Comparison of ENCODE assay signal across 8 mouse cellular contexts in the genomic region with DNA sequence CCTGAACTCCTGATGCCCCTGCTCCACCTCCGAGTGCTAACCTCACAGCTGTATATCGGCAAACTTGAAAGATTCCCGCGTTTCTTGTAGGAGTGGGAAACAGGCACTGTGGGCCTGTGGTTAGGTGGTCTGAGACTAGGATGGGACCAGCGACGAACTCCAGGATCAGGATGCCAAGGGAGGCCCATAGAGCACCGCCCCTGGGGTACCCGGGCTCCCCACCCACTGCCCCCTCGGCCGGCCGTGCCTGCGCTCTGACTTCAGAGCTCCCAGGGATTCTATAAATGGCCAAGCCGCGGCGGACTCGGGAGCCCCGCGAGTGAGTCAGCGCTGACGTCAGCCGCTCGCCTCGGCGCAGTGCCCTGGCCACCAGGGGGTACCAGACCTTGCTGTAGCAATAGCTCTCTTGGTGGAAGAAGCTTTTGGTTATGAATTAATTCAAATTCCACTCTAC. TPM values are rescaled to one million over a fixed set of nuclear protein-coding genes. Genes with fewer than 3 reads are reported as not detected.
DNase-seq lines count a peak whose midpoint lies in the region; ATAC-seq and TF ChIP-seq lines count a peak whose summit lies in the region.

No protein-coding gene starts in this region.

- peak overlapping the region; percentile 24 for H3K4me3 ChIP-seq in embryonic facial prominence, embryonic 12.5 days
- peak overlapping the region; percentile 30 for H3K4me3 ChIP-seq in limb, embryonic 15.5 days
- peak overlapping the region; percentile 20; the same call in 1 of the 2 replicates for H3K4me3 ChIP-seq in midbrain, postnatal 0 days (ENCODE audit: low read depth, low read length)

- peak; percentile 65; the same call in 1 of the 2 replicates for ATAC-seq in embryonic facial prominence, embryonic 12.5 days (ENCODE audit: insufficient number of reproducible peaks, insufficient read depth, low FRiP score, low TSS enrichment)
- ATAC-seq in limb, embryonic 15.5 days (ENCODE audit: insufficient number of reproducible peaks, low FRiP score, low TSS enrichment, low read depth): peak; percentile 56; the same call in 1 of the 2 replicates
- ATAC-seq in midbrain, postnatal 0 days (ENCODE audit: low FRiP score): peak; percentile 60; the same call in 1 of the 2 replicates

- H3K36me3 ChIP-seq in embryonic facial prominence, embryonic 12.5 days: no peaks in the 10 kb centered on the region
- no peaks in the 10 kb centered on the region for H3K36me3 ChIP-seq in limb, embryonic 15.5 days
- H3K36me3 ChIP-seq in midbrain, postnatal 0 days (ENCODE audit: insufficient read depth, low read length): no peaks in the 10 kb centered on the region

- no peak overlapping the region for H3K27ac ChIP-seq in embryonic facial prominence, embryonic 12.5 days
- H3K27ac ChIP-seq in limb, embryonic 15.5 days: no peak overlapping the region
- H3K27ac ChIP-seq in midbrain, postnatal 0 days (ENCODE audit: low read depth, low read length): no peak overlapping the region

- H3K4me1 ChIP-seq in embryonic facial prominence, embryonic 12.5 days: peaks cover 9% of the 10 kb centered on the region; the same call in 1 of the 2 replicates
- H3K4me1 ChIP-seq in limb, embryonic 15.5 days: peaks cover 20% of the 10 kb centered on the region
- no peaks in the 10 kb centered on the region for H3K4me1 ChIP-seq in midbrain, postnatal 0 days (ENCODE audit: insufficient read depth, low read length)

- peak; percentile 67 for TF ChIP-seq CTCF in midbrain, postnatal 0 days (IDR thresholded peaks at IDR 0.05)

- DNase-seq in 3T3-L1 (ENCODE audit: low read depth, low spot score): peak; percentile 48
- peak; percentile 92 for DNase-seq in adrenal gland, postnatal 25 days
- peak; percentile 87 to 91 for DNase-seq in heart, adult 18-20 months
- peak; percentile 81 for DNase-seq in kidney, adult 18-20 months
- peak; percentile 60 for DNase-seq in midbrain, postnatal 0 days (ENCODE audit: low spot score)
- peak; percentile 69 to 90 for DNase-seq in spleen, postnatal 10 days (ENCODE audit: low spot score in 2 of 2)

- no peaks in the 10 kb centered on the region for H3K9me3 ChIP-seq in embryonic facial prominence, embryonic 12.5 days
- no peaks in the 10 kb centered on the region for H3K9me3 ChIP-seq in limb, embryonic 15.5 days
- no peaks in the 10 kb centered on the region for H3K9me3 ChIP-seq in midbrain, postnatal 0 days (ENCODE audit: low read length)

- H3K4me2 ChIP-seq in embryonic facial prominence, embryonic 12.5 days (replicated peaks): peak overlapping the region; percentile 51
- H3K4me2 ChIP-seq in limb, embryonic 15.5 days: peak overlapping the region; percentile 53
- H3K4me2 ChIP-seq in midbrain, postnatal 0 days (ENCODE audit: low read depth, low read length, poor library complexity, severe bottlenecking): peak overlapping the region; percentile 53

- 0 out of 2 replicates have a peak overlapping the region, but pooled peaks have one; percentile 28 for H3K9ac ChIP-seq in embryonic facial prominence, embryonic 12.5 days
- H3K9ac ChIP-seq in limb, embryonic 15.5 days: no peak overlapping the region
- H3K9ac ChIP-seq in midbrain, postnatal 0 days (replicated peaks; ENCODE audit: low read length, poor library complexity, severe bottlenecking): no peak overlapping the region

- peaks cover 28% of the 10 kb centered on the region for H3K27me3 ChIP-seq in embryonic facial prominence, embryonic 12.5 days
- H3K27me3 ChIP-seq in limb, embryonic 15.5 days: peaks cover 41% of the 10 kb centered on the region
- H3K27me3 ChIP-seq in midbrain, postnatal 0 days (ENCODE audit: insufficient read depth, low read length): peaks cover 25% of the 10 kb centered on the region

- 2% methylated on average over 24 of the region's 24 CpGs for WGBS in embryonic facial prominence, embryonic 12.5 days
- 2% methylated on average over 24 of the region's 24 CpGs for WGBS in limb, embryonic 15.5 days
- WGBS in midbrain, postnatal 0 days: 2% methylated on average over 24 of the region's 24 CpGs

RNA-seq across cellular contexts. Expression of gene Cnn1, which starts 3.1 kb away (rescaled TPM):
- 0.46 and 0.76 TPM in 2 replicates for total RNA-seq in adrenal gland, postnatal 25 days (2021)
- polyA plus RNA-seq in embryonic facial prominence, embryonic 12.5 days (2016; fragmentation: Nextera tagmentation; extraction: Ambion mirVana): 2.1 and 3.3 TPM in 2 replicates
- 1 to 10 TPM; 7.1 to 9.8 TPM for total RNA-seq in heart, adult 18-20 months (2021)
- 3.1 and 4.2 TPM in 2 replicates for polyA plus RNA-seq in limb, embryonic 15.5 days (2015; fragmentation: Nextera tagmentation; extraction: Ambion mirVana)
- total RNA-seq in midbrain, postnatal 0 days (2014; rRNA removed): 1.2 and 1.3 TPM in 2 replicates
- polyA plus RNA-seq in midbrain, postnatal 0 days (2015; fragmentation: Nextera tagmentation; extraction: Ambion mirVana): 0.77 and 0.92 TPM in 2 replicates

RNA-seq across cellular contexts. Expression of gene Ecsit, which starts 10.6 kb away (rescaled TPM):
- 45.7 and 60.4 TPM in 2 replicates for total RNA-seq in adrenal gland, postnatal 25 days (2021)
- polyA plus RNA-seq in embryonic facial prominence, embryonic 12.5 days (2016; fragmentation: Nextera tagmentation; extraction: Ambion mirVana): 36.7 and 38.0 TPM in 2 replicates
- 100 to 1,000 TPM; 105 to 108 TPM for total RNA-seq in heart, adult 18-20 months (2021)
- 38.4 and 39.6 TPM in 2 replicates for polyA plus RNA-seq in limb, embryonic 15.5 days (2015; fragmentation: Nextera tagmentation; extraction: Ambion mirVana)
- 49.6 and 56.3 TPM in 2 replicates for total RNA-seq in midbrain, postnatal 0 days (2014; rRNA removed)
- polyA plus RNA-seq in midbrain, postnatal 0 days (2015; fragmentation: Nextera tagmentation; extraction: Ambion mirVana): 55.0 and 57.2 TPM in 2 replicates

RNA-seq across cellular contexts. Expression of gene Elof1, which starts 21.1 kb away (rescaled TPM):
- 75.1 and 75.8 TPM in 2 replicates for total RNA-seq in adrenal gland, postnatal 25 days (2021)
- polyA plus RNA-seq in embryonic facial prominence, embryonic 12.5 days (2016; fragmentation: Nextera tagmentation; extraction: Ambion mirVana): 185 and 200 TPM in 2 replicates
- 10 to 100 TPM; 35.2 to 36.2 TPM for total RNA-seq in heart, adult 18-20 months (2021)
- polyA plus RNA-seq in limb, embryonic 15.5 days (2015; fragmentation: Nextera tagmentation; extraction: Ambion mirVana): 164 and 173 TPM in 2 replicates
- 129 and 132 TPM in 2 replicates for total RNA-seq in midbrain, postnatal 0 days (2014; rRNA removed)
- 161 and 178 TPM in 2 replicates for polyA plus RNA-seq in midbrain, postnatal 0 days (2015; fragmentation: Nextera tagmentation; extraction: Ambion mirVana)

RNA-seq across cellular contexts. Expression of gene Zfp653, which starts 24.7 kb away (rescaled TPM):
- 9.4 and 12.4 TPM in 2 replicates for total RNA-seq in adrenal gland, postnatal 25 days (2021)
- 15.0 and 15.8 TPM in 2 replicates for polyA plus RNA-seq in embryonic facial prominence, embryonic 12.5 days (2016; fragmentation: Nextera tagmentation; extraction: Ambion mirVana)
- 1 to 10 TPM; 3.8 to 3.9 TPM for total RNA-seq in heart, adult 18-20 months (2021)
- 9.6 and 10.9 TPM in 2 replicates for polyA plus RNA-seq in limb, embryonic 15.5 days (2015; fragmentation: Nextera tagmentation; extraction: Ambion mirVana)
- total RNA-seq in midbrain, postnatal 0 days (2014; rRNA removed): 30.0 and 33.1 TPM in 2 replicates
- polyA plus RNA-seq in midbrain, postnatal 0 days (2015; fragmentation: Nextera tagmentation; extraction: Ambion mirVana): 14.2 and 15.1 TPM in 2 replicates

RNA-seq across cellular contexts. Expression of gene Gm49318, which starts 24.8 kb away (rescaled TPM):
- not detected in 2 replicates for total RNA-seq in adrenal gland, postnatal 25 days (2021)
- not detected in 2 replicates for polyA plus RNA-seq in embryonic facial prominence, embryonic 12.5 days (2016; fragmentation: Nextera tagmentation; extraction: Ambion mirVana)
- under 1 TPM in 1 of 2 experiments, not detected in 1; 0.55 TPM for total RNA-seq in heart, adult 18-20 months (2021)
- polyA plus RNA-seq in limb, embryonic 15.5 days (2015; fragmentation: Nextera tagmentation; extraction: Ambion mirVana): not detected in 2 replicates
- total RNA-seq in midbrain, postnatal 0 days (2014; rRNA removed): 4.1 TPM in 1 of 2 replicates, not detected in the other
- 0.25 and 0.36 TPM in 2 replicates for polyA plus RNA-seq in midbrain, postnatal 0 days (2015; fragmentation: Nextera tagmentation; extraction: Ambion mirVana)
